ENCODE assay signal across 9 mouse cellular contexts in the genomic region with DNA sequence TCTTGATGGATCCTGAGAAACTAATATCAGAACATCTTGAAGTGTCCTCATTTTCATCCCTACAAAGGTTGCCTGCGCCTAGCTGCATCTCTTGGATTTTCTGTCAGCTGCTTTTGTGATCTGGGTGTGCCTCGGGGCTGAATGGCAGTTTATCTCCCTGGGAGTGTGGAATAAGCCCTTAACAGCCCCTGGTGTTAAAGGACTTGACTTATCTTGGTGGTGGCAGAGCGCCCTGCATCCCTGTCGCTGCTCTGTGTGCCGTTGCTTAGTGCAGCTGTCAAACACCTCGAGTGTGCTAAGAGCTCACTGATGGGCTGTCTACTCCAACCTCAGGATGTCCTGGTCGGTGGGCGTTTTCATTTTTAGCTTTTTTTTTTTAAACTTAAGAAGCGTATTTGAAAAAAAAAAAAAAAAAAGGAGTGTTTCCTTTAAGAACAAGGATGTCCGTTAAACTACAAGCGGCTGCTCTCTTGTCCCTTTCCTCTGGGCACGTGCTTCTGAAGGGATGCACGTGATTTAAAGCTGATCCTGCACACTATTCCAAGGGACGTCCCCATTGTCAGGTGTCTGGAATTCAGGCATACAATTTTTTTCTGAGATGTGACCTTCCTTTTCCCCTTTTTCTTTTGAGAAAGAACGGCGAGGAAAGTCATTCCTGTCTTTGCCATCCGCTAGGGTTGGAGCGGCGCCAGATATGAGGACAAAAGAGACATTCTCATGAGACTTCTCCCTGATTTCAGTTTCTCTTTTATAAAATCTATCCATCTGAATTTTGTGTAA. TPM values are rescaled to one million over a fixed set of nuclear protein-coding genes. Genes with fewer than 3 reads are reported as not detected.
DNase-seq lines count a peak whose midpoint lies in the region; ATAC-seq lines count a peak whose summit lies in the region.
"Had no signal": no experiment of that assay in that cellular context is flagged by ENCODE, and none has a peak within 500 bp of the region (broad histone marks: within the 10 kb centered on the region; RNA-seq: fewer than 3 reads in every experiment).

No protein-coding gene starts in this region.

- intact Hi-C loops in left cerebral cortex, postnatal 4 days (cut with DNase I): no loop called here

- no peak overlapping the region for H3K4me3 ChIP-seq in heart, embryonic 14.5 days (ENCODE audit: control insufficient read depth in 1 of 2, insufficient read depth in 1 of 2, low read depth in 1 of 2, low read length in 2 of 2)

- peak; percentile 62 for DNase-seq in left cerebral cortex, postnatal 4 days
- no peak for DNase-seq in left cerebral cortex, adult 11 months (ENCODE audit: low spot score)
- peak; percentile 25 to 62 for DNase-seq in cerebellum, postnatal 25 days
- peak; percentile 39 for DNase-seq in lung, postnatal 14 days
- no peak for DNase-seq in thymus, postnatal 10 days (ENCODE audit: low spot score in 2 of 2)

- peaks cover 62% of the 10 kb centered on the region for H3K27me3 ChIP-seq in heart, embryonic 14.5 days (ENCODE audit: control insufficient read depth, insufficient read depth, low read length)

- H3K9ac ChIP-seq in heart, embryonic 14.5 days (ENCODE audit: low read length): 0 out of 2 replicates have a peak overlapping the region, but pooled peaks have one; percentile 34

- 16% methylated on average over 19 of the region's 19 CpGs for WGBS in heart, embryonic 14.5 days

- peaks cover 36 to 39% of the 10 kb centered on the region in 2 experiments for H3K4me1 ChIP-seq in heart, embryonic 14.5 days (ENCODE audit: control insufficient read depth in 2 of 2, insufficient read depth in 2 of 2, low read length in 2 of 2)

- H3K9me3 ChIP-seq in heart, embryonic 14.5 days (ENCODE audit: control insufficient read depth, low read length): no peaks in the 10 kb centered on the region

- H3K27ac ChIP-seq in heart, embryonic 14.5 days (replicated peaks in 1 of 2; ENCODE audit: control insufficient read depth in 1 of 2, insufficient read depth in 1 of 2, low read depth in 2 of 2, low read length in 2 of 2): peak overlapping the region in 1 of 2 experiments; percentile 62; a peak in 1 of 4 replicates

- peak overlapping the region; percentile 59 for H3K4me2 ChIP-seq in heart, embryonic 14.5 days (ENCODE audit: low read length)

- peak; percentile 68; the same call in 1 of the 2 replicates for ATAC-seq in heart, embryonic 14.5 days (ENCODE audit: insufficient number of reproducible peaks, insufficient read depth, low FRiP score, low read depth)
- no peak for ATAC-seq in frontal cortex, adult (ENCODE audit: low TSS enrichment)

- H3K36me3 ChIP-seq in heart, embryonic 14.5 days (ENCODE audit: control insufficient read depth, insufficient read depth, low read length): no peaks in the 10 kb centered on the region

RNA-seq across cellular contexts. Expression of a gene that starts 4.6 kb away (rescaled TPM):
- total RNA-seq in left cerebral cortex, postnatal 4 days (2021): under 1 TPM in 1 of 2 experiments, not detected in 1; 0.12 TPM
- polyA plus RNA-seq in heart, embryonic 14.5 days (2014; fragmentation: Nextera tagmentation; extraction: Ambion mirVana): 6.1 and 8.3 TPM in 2 replicates
- polyA plus RNA-seq: large intestine, adult 2 months; neural tube, embryonic 11.5 days had no signal

RNA-seq across cellular contexts. Expression of a gene that starts 35.5 kb away (rescaled TPM):
- total RNA-seq in left cerebral cortex, postnatal 4 days (2021): 1 to 10 TPM in 1 of 2 experiments, under 1 TPM in 1; 0.87 to 2.0 TPM
- polyA plus RNA-seq in heart, embryonic 14.5 days (2014; fragmentation: Nextera tagmentation; extraction: Ambion mirVana): 0.57 and 1.1 TPM in 2 replicates
- polyA plus RNA-seq: neural tube, embryonic 11.5 days had no signal

RNA-seq across cellular contexts. Expression of a gene that starts 51.1 kb away (rescaled TPM):
- total RNA-seq in left cerebral cortex, postnatal 4 days (2021): not detected
- polyA plus RNA-seq in heart, embryonic 14.5 days (2014; fragmentation: Nextera tagmentation; extraction: Ambion mirVana): not detected in 2 replicates
- polyA plus RNA-seq: neural tube, embryonic 11.5 days had no signal

Comparison
In these comparisons a context has a peak if more than half of its experiments do, and no peak if none do; other contexts are left out.
1. DNase-seq: peak in left cerebral cortex, postnatal 4 days (single experiment), cerebellum, postnatal 25 days (2 of 2) and lung, postnatal 14 days (single experiment); none in left cerebral cortex, adult 11 months (single experiment) and thymus, postnatal 10 days (0 of 2).